Mouse (Mus musculus) heart, postnatal 0 days (tissue): ENCODE results near the gene Bhlha15.

Experiments used
- CTCF ChIP-seq: IDR thresholded peaks from 2 replicates; pipeline ENCODE4 v1.5.1; 2016; ENCODE audit warnings: antibody characterized with exemption, control low read depth, low read depth
- EP300 ChIP-seq: IDR thresholded peaks from 2 replicates; pipeline ENCODE4 v1.6.1; 2016; ENCODE audit warnings: antibody characterized with exemption, low read depth

- TF ChIP-seq CTCF, result no peak
- TF ChIP-seq EP300, result no peak
These were observed 44.1 kb downstream of the Bhlha15 start for GRCm38 (mm10) chr5:144234222-144234621.
